Mouse (Mus musculus): ENCODE measurements around the gene Pou6f1.
"Not testable (repeated sequence)": the region's sequence is repeated elsewhere in the genome, so short reads cannot be mapped to it uniquely, and the experiment has no call there.

The Pou6f1 gene

GRCm38 (mm10) chr15:100576810-100577209 is 23.0 kb downstream of the Pou6f1 start:
- no peak for DNase-seq (ENCODE audit: low spot score in 2 of 2)

GRCm38 (mm10) chr15:100576392-100576791 is 23.4 kb downstream of the Pou6f1 start:
- no peak for DNase-seq (ENCODE audit: low spot score in 2 of 2)

- no peak for DNase-seq (ENCODE audit: low spot score in 2 of 2)
Measured at GRCm38 (mm10) chr15:100575366-100575765, 24.4 kb downstream of the Pou6f1 start.

- DNase-seq (ENCODE audit: low spot score in 2 of 2) = no peak
Measured at GRCm38 (mm10) chr15:100574378-100574777, 25.4 kb downstream of the Pou6f1 start.

GRCm38 (mm10) chr15:100573946-100574345 is 25.8 kb downstream of the Pou6f1 start:
- DNase-seq (ENCODE audit: low spot score in 2 of 2) = no peak

- no peak for DNase-seq (ENCODE audit: low spot score in 2 of 2)
Measured at GRCm38 (mm10) chr15:100569239-100569638, 30.5 kb downstream of the Pou6f1 start.

- DNase-seq (ENCODE audit: low spot score in 2 of 2) = no peak
Measured at GRCm38 (mm10) chr15:100566531-100566930, 33.3 kb downstream of the Pou6f1 start.

- DNase-seq (ENCODE audit: low spot score in 2 of 2) = no peak
Measured at GRCm38 (mm10) chr15:100557705-100558433, 41.9 kb downstream of the Pou6f1 start.

- DNase-seq (ENCODE audit: low spot score in 2 of 2) = no peak
Measured at GRCm38 (mm10) chr15:100556378-100556777, 43.4 kb downstream of the Pou6f1 start.

- no peak for DNase-seq (ENCODE audit: low spot score in 2 of 2)
Measured at GRCm38 (mm10) chr15:100555965-100556364, 43.8 kb downstream of the Pou6f1 start.

- DNase-seq (ENCODE audit: low spot score in 2 of 2) = peak; percentile 98 to 99
Measured at GRCm38 (mm10) chr15:100551326-100552307, 48.2 kb downstream of the Pou6f1 start, which contains the start of gene Tfcp2. TSS of gene Tfcp2 (minus strand) at chr15:100552008.

GRCm38 (mm10) chr15:100550280-100550679 is 49.5 kb downstream of the Pou6f1 start:
- DNase-seq (ENCODE audit: low spot score in 2 of 2) = no peak

GRCm38 (mm10) chr15:100543651-100544030 is 56.1 kb downstream of the Pou6f1 start:
- DNase-seq (ENCODE audit: low spot score in 2 of 2) = not testable (repeated sequence)

GRCm38 (mm10) chr15:100542876-100543650 is 56.7 kb downstream of the Pou6f1 start:
- not testable (repeated sequence) for DNase-seq (ENCODE audit: low spot score in 2 of 2)

GRCm38 (mm10) chr15:100541426-100541825 is 58.4 kb downstream of the Pou6f1 start:
- DNase-seq (ENCODE audit: low spot score in 2 of 2) = no peak

- not testable (repeated sequence) for DNase-seq (ENCODE audit: low spot score in 2 of 2)
Measured at GRCm38 (mm10) chr15:100541001-100541400, 58.8 kb downstream of the Pou6f1 start.

- DNase-seq (ENCODE audit: low spot score in 2 of 2) = no peak
Measured at GRCm38 (mm10) chr15:100539411-100539810, 60.4 kb downstream of the Pou6f1 start.

- no peak for DNase-seq (ENCODE audit: low spot score in 2 of 2)
Measured at GRCm38 (mm10) chr15:100537913-100538312, 61.9 kb downstream of the Pou6f1 start.

- DNase-seq (ENCODE audit: low spot score in 2 of 2) = no peak
Measured at GRCm38 (mm10) chr15:100527900-100528299, 71.9 kb downstream of the Pou6f1 start.

- no peak for DNase-seq (ENCODE audit: low spot score in 2 of 2)
Measured at GRCm38 (mm10) chr15:100525405-100525804, 74.4 kb downstream of the Pou6f1 start.
